Mouse (Mus musculus) bone marrow, adult 2 months (tissue): ENCODE measurements around the gene Rrp1b.

ENCODE experiments used
- CTCF ChIP-seq: fragments of 200-500 bp; IDR thresholded peaks from 2 replicates; pipeline ENCODE4 v1.5.1; 2011; ENCODE audit warnings: low read length, control low read depth; ENCODE audit not compliant: control insufficient read depth, insufficient read depth
- POLR2A ChIP-seq: fragments of 200-500 bp; IDR thresholded peaks from 2 replicates; pipeline ENCODE4 v1.6.1; 2011; ENCODE audit warnings: low read depth, mild to moderate bottlenecking, control low read depth, low read length, borderline replicate concordance; ENCODE audit not compliant: control insufficient read depth

DNA sequence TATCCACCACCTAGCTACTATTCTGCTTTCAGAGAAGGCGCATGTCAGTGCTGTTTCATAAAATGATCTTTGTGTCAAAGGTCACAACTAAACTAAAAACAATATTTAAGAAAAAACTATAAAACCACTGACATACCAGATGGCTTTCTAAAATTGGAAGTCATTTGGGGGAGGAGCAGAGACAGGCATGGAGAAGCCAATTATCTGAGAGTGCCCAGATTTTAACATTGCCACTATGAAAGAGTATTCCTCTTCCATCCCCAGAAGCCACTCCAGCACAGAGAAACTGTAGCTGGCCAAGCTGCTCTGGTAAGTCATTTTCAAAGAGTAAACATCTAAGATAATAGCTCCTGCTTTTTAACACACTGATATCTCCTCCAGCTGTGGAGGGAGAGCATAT, 49.0 kb upstream of the Rrp1b start:
- no peak for TF ChIP-seq CTCF
- TF ChIP-seq POLR2A: no peak
